Mouse (Mus musculus) cerebellum, adult 2 months (tissue): ENCODE measurements at regions not wholly inside any gene's neighbourhood (a gene's known extent, or its start where the extent isn't known, plus 50 kb on each side); places are given as distances from the start of the nearest gene placed in this dataset.

Experiments used
- CTCF ChIP-seq: fragments of 200-500 bp; IDR thresholded peaks from 2 replicates; pipeline ENCODE4 v1.5.1; 2011; ENCODE audit warnings: low read depth, mild to moderate bottlenecking, control low read depth, low read length, moderate library complexity, borderline replicate concordance; ENCODE audit not compliant: insufficient read depth
- POLR2A ChIP-seq: fragments of 200-500 bp; IDR thresholded peaks from 2 replicates; pipeline ENCODE4 v1.6.1; 2011; ENCODE audit warnings: low read length, control low read depth, borderline replicate concordance; ENCODE audit not compliant: insufficient read depth

GRCm38 (mm10) chr3:16471360-16471759 is 465.1 kb upstream of the Gm5150 start:
- TF ChIP-seq POLR2A: no peak
- no peak for TF ChIP-seq CTCF
